Mouse (Mus musculus) G1E (cell line): Measurements from ENCODE around the gene Zfyve27.

Experiments
- CTCF ChIP-seq: IDR thresholded peaks from 2 replicates; pipeline ENCODE4 v1.5.1; 2012; ENCODE audit warnings: low read depth, low read length, inconsistent platforms, mixed read lengths
- GATA1 ChIP-seq: IDR thresholded peaks from 2 replicates; pipeline ENCODE4 v1.6.1; 2012; ENCODE audit warnings: borderline replicate concordance, low read length, inconsistent platforms, mixed read lengths
- GATA2 ChIP-seq: IDR thresholded peaks from 2 replicates; pipeline ENCODE4 v1.6.1; 2012; ENCODE audit warnings: low read depth, low read length, inconsistent platforms, borderline replicate concordance
- POLR2AphosphoS5 ChIP-seq: IDR thresholded peaks from 2 replicates; pipeline ENCODE4 v1.6.1; 2012; ENCODE audit warnings: low read depth, low read length, inconsistent platforms; ENCODE audit not compliant: insufficient replicate concordance
- TAL1 ChIP-seq: conservative IDR thresholded peaks from 2 replicates; pipeline ENCODE4 v1.6.1; 2012; ENCODE audit warnings: low read depth, low read length, inconsistent platforms, mixed read lengths

DNA sequence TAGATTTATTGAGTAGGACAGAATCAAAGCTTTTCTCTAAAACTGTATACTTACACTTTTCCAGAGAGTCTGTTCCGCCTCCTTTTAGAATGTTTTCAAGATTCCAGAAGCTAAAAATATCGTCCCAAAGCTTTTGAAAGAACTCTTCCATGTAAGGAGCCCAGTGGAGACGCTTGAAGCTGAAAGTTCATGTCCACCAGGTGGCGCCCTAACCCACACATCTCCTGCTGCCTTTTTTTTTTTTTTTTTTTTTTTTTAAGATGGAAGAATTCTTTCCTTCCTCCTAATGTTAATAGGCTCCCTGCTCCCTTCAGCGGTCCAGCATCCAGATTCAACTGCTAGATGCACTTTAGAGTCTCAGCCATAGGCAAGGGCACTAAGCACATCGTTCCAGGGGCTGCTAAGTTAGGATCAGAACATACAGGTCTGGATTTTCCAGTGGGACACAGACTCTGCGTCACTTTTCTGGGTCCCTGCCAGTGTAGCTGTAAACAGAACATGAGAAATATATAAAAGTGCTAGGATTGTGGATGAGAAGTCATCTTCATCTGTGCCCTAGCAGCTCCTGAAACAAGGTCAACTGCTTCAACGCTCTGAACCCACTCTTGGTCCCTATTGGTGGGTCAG lies 19.1 kb upstream of the Zfyve27 start:
- TF ChIP-seq TAL1 (no peak), CTCF (peak; percentile 31; the same call in 1 of the 2 replicates), POLR2AphosphoS5 (no peak), GATA1 (no peak), GATA2 (no peak)
